Mouse (Mus musculus) forebrain, embryonic 10.5 days (tissue): ENCODE data around the gene Cdc6. TPM values are rescaled to one million over a fixed set of nuclear protein-coding genes. Genes with fewer than 3 reads are reported as not detected.
"Not testable (repeated sequence)": the region's sequence is repeated elsewhere in the genome, so short reads cannot be mapped to it uniquely, and the experiment has no call there.

Source experiments
- DNase-seq: peaks from one replicate; pipeline ENCODE4 v3.0.0-alpha.2; 2017; ENCODE audit warnings: low spot score; ENCODE audit errors: extremely low spot score
- H3K27ac ChIP-seq: fragments of 300-500 bp; sonication (generic); 2 replicates; pipeline ENCODE4 v1.5.1; 2016; ENCODE audit warnings: mild to moderate bottlenecking
- H3K27me3 ChIP-seq: fragments of 300-500 bp; sonication (generic); 2 replicates; pipeline ENCODE4 v1.6.1; 2016; ENCODE audit warnings: mild to moderate bottlenecking; ENCODE audit not compliant: poor library complexity, severe bottlenecking
- H3K36me3 ChIP-seq: fragments of 300-500 bp; sonication (generic); replicated peaks from 2 replicates; pipeline ENCODE4 v1.6.1; 2016; ENCODE audit warnings: mild to moderate bottlenecking, moderate library complexity
- H3K4me1 ChIP-seq: fragments of 300-500 bp; sonication (generic); 2 replicates; pipeline ENCODE4 v1.6.1; 2016
- H3K4me3 ChIP-seq: fragments of 300-500 bp; sonication (generic); 2 replicates; pipeline ENCODE4 v1.5.1; 2016; ENCODE audit warnings: mild to moderate bottlenecking, moderate library complexity
- H3K9me3 ChIP-seq: fragments of 300-500 bp; sonication (generic); 2 replicates; pipeline ENCODE4 v1.6.1; 2016; ENCODE audit warnings: mild to moderate bottlenecking, moderate library complexity
- WGBS: fragments of 180-500 bp; shearing (Covaris S2); methylation state at CpG from one replicate; pipeline ENCODE4 v1.1.7; 2016; 5-methylcytosine and 5-hydroxymethylcytosine counted together
- polyA plus RNA-seq: library from polyadenylated mRNA; unstranded; fragments of >200 nt; fragmentation: Nextera tagmentation; extraction: Ambion mirVana; gene quantifications from 2 replicates; pipeline ENCODE4 v1.2.1, GENCODE M21; 2016

Gene Cdc6
- polyA plus RNA-seq, 1 experiment from 2014 or later: 68.7 TPM

GRCm38 (mm10) chr11:98916376-98916775 is 8.8 kb downstream of the Cdc6 start:
- 93% methylated on average over 3 of the region's 3 CpGs for WGBS

GRCm38 (mm10) chr11:98917428-98918005 is 9.9 kb downstream of the Cdc6 start:
- H3K4me1 ChIP-seq: peaks cover 16% of the 10 kb centered on the region
- no peak overlapping the region for H3K4me3 ChIP-seq
- 82% methylated on average over 13 of the region's 13 CpGs for WGBS
- H3K36me3 ChIP-seq: peaks cover 100% of the 10 kb centered on the region
- no peak for DNase-seq
- H3K27me3 ChIP-seq: no peaks in the 10 kb centered on the region
- H3K27ac ChIP-seq: no peak overlapping the region
- no peaks in the 10 kb centered on the region for H3K9me3 ChIP-seq

More at GRCm38 (mm10) chr11:98916376-98916775, 8.8 kb downstream of the Cdc6 start:
- H3K9me3 ChIP-seq, H3K27ac ChIP-seq, H3K27me3 ChIP-seq, DNase-seq, H3K4me3 ChIP-seq, H3K4me1 ChIP-seq: not testable (repeated sequence)
- H3K36me3 ChIP-seq: peaks cover 100% of the 10 kb centered on the region

GRCm38 (mm10) chr11:98918231-98918630 is 10.6 kb downstream of the Cdc6 start:
- Histone ChIP-seq H3K36me3 (peaks cover 100% of the 10 kb centered on the region), H3K9me3 (no peaks in the 10 kb centered on the region), H3K4me1 (peaks cover 23% of the 10 kb centered on the region), H3K27me3 (no peaks in the 10 kb centered on the region), H3K27ac (no peak overlapping the region), H3K4me3 (no peak overlapping the region)
- DNase-seq: no peak
- 81% methylated on average over 9 of the region's 9 CpGs for WGBS

DNA sequence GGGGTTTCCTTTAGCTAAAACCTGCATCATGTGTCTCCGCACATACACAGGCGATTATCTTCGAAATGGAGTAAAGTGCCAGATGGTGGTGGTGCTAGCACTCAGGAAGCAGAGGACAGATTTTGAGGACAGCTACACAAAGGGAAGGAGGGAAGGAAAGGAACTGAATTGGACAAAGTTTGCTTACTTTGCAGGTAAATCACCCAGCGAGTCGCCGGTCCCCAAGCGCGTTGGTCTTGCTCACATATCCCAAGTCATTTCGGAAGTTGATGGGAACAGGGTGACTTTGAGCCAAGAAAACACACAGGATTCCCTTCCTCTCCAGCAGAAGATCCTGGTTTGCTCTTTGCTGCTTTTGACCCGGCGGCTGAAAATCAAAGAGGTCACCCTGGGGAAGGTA is 11.4 kb downstream of the Cdc6 start:
- no peak for DNase-seq
- Histone ChIP-seq H3K36me3 (peaks cover 99% of the 10 kb centered on the region), H3K27me3 (no peaks in the 10 kb centered on the region), H3K4me1 (peaks cover 31% of the 10 kb centered on the region), H3K9me3 (no peaks in the 10 kb centered on the region), H3K27ac (no peak overlapping the region), H3K4me3 (no peak overlapping the region)
- WGBS: 94% methylated on average over 11 of the region's 11 CpGs

DNA sequence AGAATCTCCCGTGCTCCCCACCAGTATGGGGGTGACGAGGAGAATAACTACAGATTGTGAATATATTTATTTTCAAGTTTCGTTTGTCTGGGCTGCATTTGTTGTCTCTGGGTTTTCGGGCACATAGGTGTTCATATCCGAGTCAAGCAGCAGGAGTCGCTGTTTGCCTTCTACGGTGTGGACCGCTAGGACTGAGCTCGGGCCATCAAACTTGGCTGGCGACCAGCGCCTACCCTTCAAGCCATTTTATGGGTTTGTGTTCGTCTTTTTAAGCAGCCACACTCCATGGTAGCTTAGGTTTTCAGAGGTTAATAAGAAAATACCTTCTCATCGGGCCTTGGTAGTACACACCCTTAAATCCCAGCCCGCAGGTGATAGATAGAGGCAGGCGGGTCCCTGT is 14.2 kb downstream of the Cdc6 start:
- 68% methylated on average over 15 of the region's 15 CpGs for WGBS
- peaks cover 59% of the 10 kb centered on the region for H3K4me1 ChIP-seq
- not testable (repeated sequence) for H3K27ac ChIP-seq

GRCm38 (mm10) chr11:98922307-98922706 is 14.7 kb downstream of the Cdc6 start:
- 54% methylated on average over 10 of the region's 10 CpGs for WGBS
- Histone ChIP-seq H3K36me3 (peaks cover 70% of the 10 kb centered on the region), H3K27me3 (peaks cover 14% of the 10 kb centered on the region; the same call in 1 of the 2 replicates), H3K4me1 (peaks cover 62% of the 10 kb centered on the region), H3K27ac (peak overlapping the region; percentile 40; the same call in 1 of the 2 replicates)
- H3K4me3 ChIP-seq, H3K9me3 ChIP-seq: not testable (repeated sequence)
- DNase-seq: peak; percentile 59

More for the DNA sequence above, 14.2 kb downstream of the Cdc6 start:
- not testable (repeated sequence) for H3K4me3 ChIP-seq, DNase-seq, H3K9me3 ChIP-seq
- H3K36me3 ChIP-seq: peaks cover 75% of the 10 kb centered on the region
- H3K27me3 ChIP-seq: peaks cover 10% of the 10 kb centered on the region; the same call in 1 of the 2 replicates

DNA sequence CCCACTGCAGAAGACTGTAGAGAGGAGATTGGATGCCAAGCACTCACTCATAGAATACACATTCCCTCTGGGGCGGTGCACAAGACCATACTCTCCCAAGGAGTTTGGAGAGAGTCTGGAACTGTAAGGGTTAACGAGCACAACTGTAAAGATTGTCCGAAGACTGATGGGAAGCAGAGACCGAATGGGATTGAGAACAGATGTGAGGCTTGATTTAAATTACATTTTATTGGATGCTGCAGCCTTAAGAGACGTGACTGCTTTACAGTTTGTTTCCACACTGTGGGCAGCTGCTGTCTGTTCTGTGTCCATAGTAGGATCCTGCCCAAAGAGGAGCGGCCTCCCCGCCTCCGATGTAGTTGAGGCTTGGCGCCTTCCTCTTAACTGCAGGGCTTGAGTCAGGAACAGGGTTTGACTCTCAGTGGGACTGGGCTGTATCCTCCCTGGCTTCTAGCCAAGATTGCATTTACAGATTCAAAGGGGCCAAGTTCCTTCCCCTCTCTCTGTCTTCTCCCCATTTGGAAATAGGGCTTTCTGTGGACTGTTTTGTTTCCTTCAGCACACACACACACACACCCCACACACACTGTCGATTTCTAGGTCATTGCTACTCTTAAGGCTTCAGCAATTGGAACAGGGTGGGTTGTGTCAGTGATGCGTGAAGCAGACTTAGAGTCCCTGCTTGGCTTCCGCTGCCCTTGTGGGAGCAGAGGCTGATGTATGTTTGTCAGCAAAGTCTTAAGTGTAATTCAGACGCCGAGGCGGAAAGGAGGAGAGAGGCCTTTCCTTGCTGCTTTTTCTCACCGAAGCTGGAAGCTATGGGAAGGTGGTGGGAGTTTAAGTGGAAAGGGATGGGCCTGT is 15.5 kb downstream of the Cdc6 start:
- not testable (repeated sequence) for DNase-seq, H3K9me3 ChIP-seq, H3K4me3 ChIP-seq
- peaks cover 20% of the 10 kb centered on the region for H3K27me3 ChIP-seq
- H3K36me3 ChIP-seq: peaks cover 62% of the 10 kb centered on the region
- WGBS: 76% methylated on average over 16 of the region's 16 CpGs
- H3K4me1 ChIP-seq: peaks cover 64% of the 10 kb centered on the region
- peak overlapping the region; percentile 40; the same call in 1 of the 2 replicates for H3K27ac ChIP-seq

DNA sequence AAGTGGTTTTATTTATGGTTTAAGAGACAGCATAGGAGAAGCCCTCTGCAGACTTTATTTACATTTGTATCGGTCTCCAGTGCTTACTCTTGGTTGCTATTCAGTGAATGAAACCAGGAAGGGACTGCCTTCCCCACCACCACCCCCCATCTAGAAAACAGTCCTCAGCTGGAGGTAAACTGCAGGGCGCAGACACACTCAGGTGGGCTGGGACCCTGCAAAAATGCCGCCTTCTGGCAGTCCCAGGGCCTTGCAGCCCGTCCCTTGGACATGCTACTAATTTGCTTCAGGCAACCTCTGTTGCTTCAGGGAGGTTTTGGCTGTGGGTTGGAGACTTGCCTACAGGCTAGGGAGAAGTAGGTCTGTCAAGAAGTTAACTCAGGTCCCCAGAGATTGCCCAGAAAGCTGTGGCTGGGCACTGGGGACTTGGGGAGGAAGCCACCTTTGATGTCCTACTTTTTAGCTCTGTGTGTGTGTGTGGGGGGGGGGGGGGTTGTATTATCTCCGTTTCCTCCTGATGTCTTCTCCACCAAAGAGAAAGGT is 17.1 kb downstream of the Cdc6 start:
- Histone ChIP-seq H3K9me3 (no peaks in the 10 kb centered on the region), H3K4me1 (peaks cover 78% of the 10 kb centered on the region), H3K36me3 (peaks cover 46% of the 10 kb centered on the region), H3K27me3 (peaks cover 36% of the 10 kb centered on the region), H3K4me3 (peak overlapping the region; percentile 33; the same call in 1 of the 2 replicates), H3K27ac (peak overlapping the region; percentile 82)
- 28% methylated on average over 5 of the region's 5 CpGs for WGBS
- no peak for DNase-seq

- H3K4me1 ChIP-seq: peaks cover 84% of the 10 kb centered on the region
Observed at GRCm38 (mm10) chr11:98925265-98925721, 17.7 kb downstream of the Cdc6 start.

GRCm38 (mm10) chr11:98925868-98926311 is 18.3 kb downstream of the Cdc6 start:
- Histone ChIP-seq H3K27me3 (peaks cover 48% of the 10 kb centered on the region), H3K27ac (peak overlapping the region; percentile 82), H3K36me3 (peaks cover 34% of the 10 kb centered on the region), H3K9me3 (no peaks in the 10 kb centered on the region), H3K4me3 (peak overlapping the region; percentile 33), H3K4me1 (peaks cover 90% of the 10 kb centered on the region)
- WGBS: 2% methylated on average over 12 of the region's 12 CpGs
- peak; percentile 82 for DNase-seq

More at GRCm38 (mm10) chr11:98925265-98925721, 17.7 kb downstream of the Cdc6 start:
- peak; percentile 57 for DNase-seq
- H3K9me3 ChIP-seq: no peaks in the 10 kb centered on the region
- 4% methylated on average over 10 of the region's 10 CpGs for WGBS
- peaks cover 42% of the 10 kb centered on the region for H3K27me3 ChIP-seq
- H3K27ac ChIP-seq: peak overlapping the region; percentile 82
- peak overlapping the region; percentile 33 for H3K4me3 ChIP-seq
- H3K36me3 ChIP-seq: peaks cover 40% of the 10 kb centered on the region

GRCm38 (mm10) chr11:98926553-98926952 is 19.0 kb downstream of the Cdc6 start:
- peaks cover 96% of the 10 kb centered on the region for H3K4me1 ChIP-seq
- peak overlapping the region; percentile 33; the same call in 1 of the 2 replicates for H3K4me3 ChIP-seq
- H3K36me3 ChIP-seq: peaks cover 27% of the 10 kb centered on the region
- peak overlapping the region; percentile 82 for H3K27ac ChIP-seq
- no peak for DNase-seq
- H3K27me3 ChIP-seq: peaks cover 53% of the 10 kb centered on the region
- no peaks in the 10 kb centered on the region for H3K9me3 ChIP-seq
- 59% methylated on average over 7 of the region's 7 CpGs for WGBS

DNA sequence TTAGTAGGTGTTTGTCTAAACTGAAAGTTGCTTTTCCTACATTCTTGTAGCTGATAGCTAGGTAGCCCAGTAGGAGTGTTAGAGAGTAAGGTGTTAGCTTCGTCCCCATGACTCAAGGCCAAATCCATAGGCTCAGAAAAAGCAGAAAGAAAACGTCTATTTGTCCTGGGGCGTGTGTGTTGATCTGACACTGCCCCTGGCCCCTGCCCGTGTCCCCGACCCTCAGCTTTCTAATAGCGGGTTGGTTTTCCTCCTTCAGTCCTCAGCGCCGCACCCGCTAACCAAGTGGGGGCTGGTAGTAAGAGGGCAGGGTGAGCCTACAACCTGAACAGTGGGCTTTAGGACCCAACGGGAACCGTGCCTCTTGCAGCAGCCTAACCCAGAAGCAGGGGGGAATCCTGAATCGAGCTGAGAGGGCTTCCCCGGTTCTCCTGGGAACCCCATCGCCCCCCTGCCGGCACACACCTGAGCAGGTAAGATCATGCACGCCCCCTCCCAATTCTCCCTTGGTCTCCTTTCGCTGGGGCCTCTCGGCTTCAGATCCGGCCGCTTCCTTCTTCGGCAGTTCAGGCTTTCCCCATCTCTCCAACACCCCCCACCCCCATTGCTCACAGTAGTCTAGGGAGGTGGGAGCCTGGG is 20.0 kb downstream of the Cdc6 start, which contains the start of gene Rara:
Rara (plus strand) TSS at position 381 of the 639 bp plus-strand sequence.
- peak within 1 kb of the TSS; percentile 62 for H3K4me3 ChIP-seq

More for the DNA sequence above, 20.0 kb downstream of the Cdc6 start, which contains the start of gene Rara:
- peaks cover 17% of the 10 kb centered on the region for H3K36me3 ChIP-seq
- H3K27ac ChIP-seq: peak within 1 kb of the TSS; percentile 86
- H3K4me1 ChIP-seq: peaks cover 99% of the 10 kb centered on the region
- H3K9me3 ChIP-seq: no peaks in the 10 kb centered on the region
- 5% methylated on average over 21 of the region's 21 CpGs for WGBS
- no peak for DNase-seq
- H3K27me3 ChIP-seq: peaks cover 53% of the 10 kb centered on the region
